Mouse (Mus musculus) ES-E14 (cell line): ENCODE measurements around the gene 1700080E11Rik. TPM values are rescaled to one million over a fixed set of nuclear protein-coding genes. Genes with fewer than 3 reads are reported as not detected.
"Not testable (repeated sequence)": the region's sequence is repeated elsewhere in the genome, so short reads cannot be mapped to it uniquely, and the experiment has no call there.

ENCODE experiments used
- DNase-seq: peaks from one replicate; pipeline ENCODE4 v3.0.0-alpha.2; 2013; ENCODE audit warnings: low read depth, low spot score
- H3K27ac ChIP-seq: 2 replicates; pipeline ENCODE4 v1.5.1; 2012; ENCODE audit warnings: low read depth, mild to moderate bottlenecking, low read length, moderate library complexity, mixed read lengths; ENCODE audit not compliant: poor library complexity, insufficient read depth, severe bottlenecking
- H3K36me3 ChIP-seq: 2 replicates; pipeline ENCODE4 v1.6.1; 2012; ENCODE audit warnings: mild to moderate bottlenecking, low read length, moderate library complexity, mixed read lengths; ENCODE audit not compliant: control insufficient read depth, poor library complexity, insufficient read depth, severe bottlenecking
- H3K4me1 ChIP-seq, 2 experiments: fragments of 150-350 bp in 1 of 2; sonication (generic) in 1 of 2; 2 replicates each; pipeline ENCODE4 v1.6.1; 2012; ENCODE audit warnings: low read length in 2 of 2, mild to moderate bottlenecking in 1 of 2, mixed read lengths in 1 of 2; ENCODE audit not compliant: control insufficient read depth in 2 of 2, insufficient read depth in 2 of 2, poor library complexity in 1 of 2
- H3K4me3 ChIP-seq, 2 experiments: fragments of 150-350 bp in 1 of 2; sonication (generic) in 1 of 2; 2 replicates each; pipeline ENCODE4 v1.5.1; 2012; ENCODE audit warnings: low read length in 2 of 2, low read depth in 1 of 2, mild to moderate bottlenecking in 1 of 2, mixed read lengths in 1 of 2; ENCODE audit not compliant: insufficient read depth in 1 of 2, poor library complexity in 1 of 2, severe bottlenecking in 1 of 2
- H3K9ac ChIP-seq: 2 replicates; pipeline ENCODE4 v1.6.1; 2012; ENCODE audit warnings: low read depth, mild to moderate bottlenecking, low read length, mixed read lengths; ENCODE audit not compliant: poor library complexity, insufficient read depth, severe bottlenecking
- H3K9me3 ChIP-seq: fragments of 150-350 bp; sonication (generic); 2 replicates; pipeline ENCODE4 v1.6.1; 2012; ENCODE audit warnings: low read depth, mild to moderate bottlenecking, low read length; ENCODE audit not compliant: control insufficient read depth, insufficient read depth
- CHD2 ChIP-seq: IDR thresholded peaks from 2 replicates; pipeline ENCODE4 v1.6.1; 2014; ENCODE audit warnings: mild to moderate bottlenecking, low read depth, low read length, inconsistent platforms
- HCFC1 ChIP-seq: IDR thresholded peaks from 2 replicates; pipeline ENCODE4 v1.6.1; 2012; ENCODE audit warnings: low read length, inconsistent platforms, borderline replicate concordance; ENCODE audit not compliant: insufficient read depth
- MAFK ChIP-seq: IDR thresholded peaks from 2 replicates; pipeline ENCODE4 v1.6.1; 2014; ENCODE audit warnings: mild to moderate bottlenecking, low read depth, low read length, inconsistent platforms; ENCODE audit not compliant: insufficient read depth
- ZC3H11A ChIP-seq: IDR thresholded peaks from 2 replicates; pipeline ENCODE4 v1.6.1; 2012; ENCODE audit warnings: low read depth, mild to moderate bottlenecking, inconsistent platforms, low read length, borderline replicate concordance
- ZNF384 ChIP-seq: IDR thresholded peaks from 2 replicates; pipeline ENCODE4 v1.6.1; 2012; ENCODE audit warnings: low read depth, low read length, inconsistent platforms
- in situ Hi-C, 2 experiments: fragments of 600-800 bp; cut with MboI; formaldehyde crosslinking; loops; one replicate each; pipeline ENCODE4 v1.15.1; 2025; ENCODE audit warnings: low sequenced_read_pairs in 2 of 2, inconsistent platforms in 1 of 2; ENCODE audit not compliant: unreplicated experiment in 2 of 2
- total RNA-seq: library from RNA; depleted of rRNA; stranded (reverse); fragments of 300-350 nt; gene quantifications from 2 replicates; pipeline ENCODE4 v1.2.3, GENCODE M21; 2012

The 1700080E11Rik gene
- total RNA-seq, 1 experiment: not detected

GRCm38 (mm10) chr9:105134536-105134935 lies 10.4 kb downstream of the 1700080E11Rik start:
- Histone ChIP-seq H3K4me3 (no peak overlapping the region), H3K36me3 (no peaks in the 10 kb centered on the region), H3K4me1 (peaks cover 0 to 3% of the 10 kb centered on the region in 2 experiments; a peak in 1 of 4 replicates), H3K9ac (no peak overlapping the region), H3K9me3 (no peaks in the 10 kb centered on the region), H3K27ac (no peak overlapping the region)
- DNase-seq: no peak
- TF ChIP-seq CHD2 (no peak), ZC3H11A (no peak), MAFK (no peak), HCFC1 (no peak), ZNF384 (no peak)
- in situ Hi-C loops: no loop called here

- Histone ChIP-seq H3K4me1 (peaks cover 0 to 3% of the 10 kb centered on the region in 2 experiments; a peak in 1 of 4 replicates), H3K9ac (no peak overlapping the region), H3K4me3 (peak overlapping the region in 1 of 2 experiments; percentile 89; a peak in 2 of 4 replicates), H3K27ac (no peak overlapping the region), H3K36me3 (no peaks in the 10 kb centered on the region), H3K9me3 (no peaks in the 10 kb centered on the region)
- TF ChIP-seq ZC3H11A: no peak
- TF ChIP-seq CHD2: no peak
- no peak for TF ChIP-seq MAFK
- TF ChIP-seq ZNF384: no peak
- no peak for TF ChIP-seq HCFC1
- no peak for DNase-seq
- in situ Hi-C loops: no loop called here
These were observed 12.9 kb downstream of the 1700080E11Rik start for GRCm38 (mm10) chr9:105132002-105132367.

GRCm38 (mm10) chr9:105131253-105132001 lies 13.5 kb downstream of the 1700080E11Rik start, which contains the start of gene Nudt16:
Gene Nudt16 (minus strand): TSS chr9:105131824.
- Histone ChIP-seq H3K4me1 (peaks cover 0 to 3% of the 10 kb centered on the region in 2 experiments; a peak in 1 of 4 replicates), H3K9me3 (no peaks in the 10 kb centered on the region), H3K4me3 (peak within 1 kb of the TSS; percentile 89 to 93), H3K36me3 (no peaks in the 10 kb centered on the region), H3K9ac (peak within 1 kb of the TSS; percentile 81), H3K27ac (no peak within 1 kb of the TSS)
- TF ChIP-seq CHD2 (no peak), ZNF384 (no peak), MAFK (no peak), HCFC1 (peak; percentile 35; the same call in 1 of the 2 replicates)
- in situ Hi-C loops: no loop called here
- DNase-seq: peak; percentile 96

- TF ChIP-seq ZNF384: no peak
- TF ChIP-seq CHD2: no peak
- TF ChIP-seq ZC3H11A: no peak
- TF ChIP-seq HCFC1: no peak
- TF ChIP-seq MAFK: no peak
- in situ Hi-C loops: no loop called here
- H3K4me3 ChIP-seq: no peak overlapping the region
- H3K9ac ChIP-seq: no peak overlapping the region
- no peaks in the 10 kb centered on the region for H3K9me3 ChIP-seq
- H3K4me1 ChIP-seq: peaks cover 0 to 3% of the 10 kb centered on the region in 2 experiments; a peak in 1 of 4 replicates
- H3K27ac ChIP-seq: no peak overlapping the region
- no peaks in the 10 kb centered on the region for H3K36me3 ChIP-seq
- no peak for DNase-seq
These were observed 14.6 kb downstream of the 1700080E11Rik start for GRCm38 (mm10) chr9:105130331-105130730.

- H3K4me1 ChIP-seq, in situ Hi-C loops, H3K9ac ChIP-seq, H3K9me3 ChIP-seq, H3K4me3 ChIP-seq, H3K27ac ChIP-seq, DNase-seq, H3K36me3 ChIP-seq: not testable (repeated sequence)
These were observed 19.7 kb downstream of the 1700080E11Rik start for GRCm38 (mm10) chr9:105125206-105125605.
